Mouse (Mus musculus): ENCODE data around the gene Enthd1. TPM values are rescaled to one million over a fixed set of nuclear protein-coding genes. Genes with fewer than 3 reads are reported as not detected.

The Enthd1 gene
- polyA plus RNA-seq, 1 experiment from 2014 or later, result not detected

- Histone ChIP-seq H3K4me1 (replicated peaks) (peaks cover 6% of the 10 kb centered on the region), H3K4me3 (no peak within 1 kb of the TSS), H3K27me3 (peaks cover 6% of the 10 kb centered on the region), H3K27ac (replicated peaks) (no peak within 1 kb of the TSS), H3K4me2 (no peak within 1 kb of the TSS), H3K36me3 (no peaks in the 10 kb centered on the region), H3K9ac (no peak within 1 kb of the TSS), H3K9me3 (no peaks in the 10 kb centered on the region)
- WGBS, result 64% methylated on average over 12 of the region's 12 CpGs
- ATAC-seq (ENCODE audit: low read depth), result no peak
Observed at GRCm38 (mm10) chr15:80572291-80572690, 7.3 kb upstream of the Enthd1 start, which contains the start of gene Grap2. Gene Grap2, plus strand, starts transcription at chr15:80572594.

GRCm38 (mm10) chr15:80571611-80572010 is 6.7 kb upstream of the Enthd1 start:
- H3K9me3 ChIP-seq, result no peaks in the 10 kb centered on the region
- ATAC-seq (ENCODE audit: low read depth), result no peak
- H3K4me3 ChIP-seq, result no peak overlapping the region
- WGBS, result 69% methylated on average over 7 of the region's 7 CpGs
- H3K27ac ChIP-seq (replicated peaks), result no peak overlapping the region
- H3K9ac ChIP-seq, result no peak overlapping the region
- no peak overlapping the region for H3K4me2 ChIP-seq
- H3K27me3 ChIP-seq, result peaks cover under 1% of the 10 kb centered on the region
- H3K36me3 ChIP-seq, result no peaks in the 10 kb centered on the region
- H3K4me1 ChIP-seq (replicated peaks), result no peaks in the 10 kb centered on the region

GRCm38 (mm10) chr15:80570226-80570625 is 5.3 kb upstream of the Enthd1 start:
- no peak overlapping the region for H3K9ac ChIP-seq
- H3K4me2 ChIP-seq, result no peak overlapping the region
- H3K9me3 ChIP-seq, result no peaks in the 10 kb centered on the region
- H3K4me3 ChIP-seq, result no peak overlapping the region
- H3K4me1 ChIP-seq (replicated peaks), result no peaks in the 10 kb centered on the region
- H3K27ac ChIP-seq (replicated peaks), result no peak overlapping the region
- WGBS, result 96% methylated on average over 1 of the region's 1 CpGs
- no peaks in the 10 kb centered on the region for H3K36me3 ChIP-seq
- ATAC-seq (ENCODE audit: low read depth), result no peak
- H3K27me3 ChIP-seq, result no peaks in the 10 kb centered on the region

DNA sequence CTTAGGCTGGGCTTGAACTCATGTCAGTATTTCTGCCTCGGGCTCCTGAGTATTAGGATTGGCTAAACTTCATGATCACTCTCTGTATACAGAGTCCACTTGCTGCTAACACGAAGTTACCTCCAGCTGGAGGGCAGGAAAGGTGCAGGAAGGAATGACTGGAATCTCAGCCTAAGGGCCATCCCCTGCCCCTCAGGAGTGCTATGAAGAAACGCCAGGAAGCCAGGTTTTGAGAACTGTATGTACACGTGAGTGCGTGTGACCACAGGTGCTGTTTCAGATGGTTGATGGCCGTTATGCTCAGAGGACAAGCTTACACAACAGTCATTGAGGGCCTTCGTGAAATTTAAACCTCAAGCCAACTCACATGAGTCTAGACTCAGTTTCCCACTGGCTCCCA is 4.2 kb upstream of the Enthd1 start:
- Histone ChIP-seq H3K9me3 (no peaks in the 10 kb centered on the region), H3K27ac (replicated peaks) (no peak overlapping the region), H3K4me1 (replicated peaks) (no peaks in the 10 kb centered on the region), H3K27me3 (no peaks in the 10 kb centered on the region), H3K4me3 (no peak overlapping the region), H3K9ac (no peak overlapping the region), H3K4me2 (no peak overlapping the region), H3K36me3 (no peaks in the 10 kb centered on the region)
- WGBS, result 82% methylated on average over 7 of the region's 7 CpGs
- no peak for ATAC-seq (ENCODE audit: low read depth)

DNA sequence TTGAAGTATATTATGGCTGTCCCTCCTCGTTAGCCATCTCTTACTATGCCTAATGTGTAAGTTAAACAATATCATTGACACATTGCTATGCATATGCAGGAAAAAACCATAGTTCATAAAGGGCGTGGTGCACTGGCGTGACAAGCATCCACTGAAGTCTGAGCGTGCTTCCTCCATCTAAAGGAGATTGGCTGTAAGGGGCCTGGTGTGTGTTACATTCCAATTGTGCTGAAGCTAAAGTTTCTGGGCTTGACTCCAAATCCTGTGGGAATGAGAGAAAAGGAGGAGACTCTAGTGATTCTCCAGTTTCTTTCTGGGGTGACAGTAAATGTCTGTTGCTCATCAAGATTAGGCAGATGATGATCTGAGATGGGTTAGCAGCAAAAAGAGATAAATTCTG is 2.8 kb upstream of the Enthd1 start:
- H3K9me3 ChIP-seq, result no peaks in the 10 kb centered on the region
- WGBS, result 81% methylated on average over 4 of the region's 4 CpGs
- no peak overlapping the region for H3K4me3 ChIP-seq
- H3K9ac ChIP-seq, result no peak overlapping the region
- no peaks in the 10 kb centered on the region for H3K27me3 ChIP-seq
- H3K27ac ChIP-seq (replicated peaks), result no peak overlapping the region
- no peak overlapping the region for H3K4me2 ChIP-seq
- H3K36me3 ChIP-seq, result no peaks in the 10 kb centered on the region
- no peaks in the 10 kb centered on the region for H3K4me1 ChIP-seq (replicated peaks)
- no peak for ATAC-seq (ENCODE audit: low read depth)

DNA sequence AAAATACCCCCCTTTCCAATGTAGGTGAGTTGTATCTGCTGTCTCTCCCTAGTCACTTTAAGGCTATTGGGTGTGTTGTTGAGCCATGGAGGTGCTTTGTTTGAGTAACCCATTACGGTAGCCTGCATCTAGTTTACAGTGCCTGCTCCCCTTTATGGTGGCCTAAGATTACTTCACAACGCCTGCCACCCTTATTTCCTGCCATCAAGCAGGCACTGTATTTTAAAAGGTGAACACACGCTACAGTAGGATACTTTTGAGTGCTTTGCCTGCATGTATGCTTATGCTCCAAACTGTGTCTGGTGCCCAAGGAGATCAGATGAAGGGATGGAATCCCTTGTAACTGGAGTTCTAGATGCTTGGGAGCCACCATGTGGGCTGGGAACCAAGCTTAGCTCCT is 2.2 kb upstream of the Enthd1 start:
- Histone ChIP-seq H3K4me3 (no peak overlapping the region), H3K36me3 (no peaks in the 10 kb centered on the region), H3K9ac (no peak overlapping the region), H3K9me3 (no peaks in the 10 kb centered on the region), H3K4me1 (replicated peaks) (no peaks in the 10 kb centered on the region), H3K27me3 (no peaks in the 10 kb centered on the region), H3K27ac (replicated peaks) (no peak overlapping the region), H3K4me2 (no peak overlapping the region)
- WGBS, result 56% methylated on average over 3 of the region's 3 CpGs
- no peak for ATAC-seq (ENCODE audit: low read depth)

GRCm38 (mm10) chr15:80566696-80567095 is 1.7 kb upstream of the Enthd1 start:
- Histone ChIP-seq H3K4me2 (no peak overlapping the region), H3K4me3 (no peak overlapping the region), H3K27me3 (no peaks in the 10 kb centered on the region), H3K4me1 (replicated peaks) (no peaks in the 10 kb centered on the region), H3K9ac (no peak overlapping the region), H3K27ac (replicated peaks) (no peak overlapping the region), H3K9me3 (no peaks in the 10 kb centered on the region), H3K36me3 (no peaks in the 10 kb centered on the region)
- ATAC-seq (ENCODE audit: low read depth), result no peak
- 94% methylated on average over 6 of the region's 6 CpGs for WGBS

- WGBS, result 90% methylated on average over 6 of the region's 6 CpGs
- H3K4me1 ChIP-seq (replicated peaks), result no peaks in the 10 kb centered on the region; the same call in 1 of the 2 replicates
- no peaks in the 10 kb centered on the region for H3K27me3 ChIP-seq
- H3K9me3 ChIP-seq, result no peaks in the 10 kb centered on the region
- H3K36me3 ChIP-seq, result no peaks in the 10 kb centered on the region
- ATAC-seq (ENCODE audit: low read depth), result no peak
- H3K27ac ChIP-seq (replicated peaks), result no peak overlapping the region
- no peak overlapping the region for H3K4me3 ChIP-seq
- no peak overlapping the region for H3K4me2 ChIP-seq
- H3K9ac ChIP-seq, result no peak overlapping the region
Observed at GRCm38 (mm10) chr15:80563634-80564208, 1.2 kb downstream of the Enthd1 start.

GRCm38 (mm10) chr15:80562446-80562845 is 2.5 kb downstream of the Enthd1 start:
- ATAC-seq (ENCODE audit: low read depth), result no peak
- Histone ChIP-seq H3K27me3 (no peaks in the 10 kb centered on the region), H3K9ac (no peak overlapping the region), H3K4me1 (replicated peaks) (no peaks in the 10 kb centered on the region; the same call in 1 of the 2 replicates), H3K9me3 (no peaks in the 10 kb centered on the region), H3K4me2 (no peak overlapping the region), H3K27ac (replicated peaks) (no peak overlapping the region), H3K36me3 (no peaks in the 10 kb centered on the region), H3K4me3 (no peak overlapping the region)
- 82% methylated on average over 3 of the region's 3 CpGs for WGBS

- H3K4me2 ChIP-seq, result no peak overlapping the region
- H3K4me3 ChIP-seq, result no peak overlapping the region
- H3K9ac ChIP-seq, result no peak overlapping the region
- no peaks in the 10 kb centered on the region for H3K36me3 ChIP-seq
- no peak for ATAC-seq (ENCODE audit: low read depth)
- no peak overlapping the region for H3K27ac ChIP-seq (replicated peaks)
- 67% methylated on average over 15 of the region's 15 CpGs for WGBS
- H3K4me1 ChIP-seq (replicated peaks), result no peaks in the 10 kb centered on the region; the same call in 1 of the 2 replicates
- no peaks in the 10 kb centered on the region for H3K27me3 ChIP-seq
- no peaks in the 10 kb centered on the region for H3K9me3 ChIP-seq
Observed at GRCm38 (mm10) chr15:80560646-80561580, 4.0 kb downstream of the Enthd1 start.

DNA sequence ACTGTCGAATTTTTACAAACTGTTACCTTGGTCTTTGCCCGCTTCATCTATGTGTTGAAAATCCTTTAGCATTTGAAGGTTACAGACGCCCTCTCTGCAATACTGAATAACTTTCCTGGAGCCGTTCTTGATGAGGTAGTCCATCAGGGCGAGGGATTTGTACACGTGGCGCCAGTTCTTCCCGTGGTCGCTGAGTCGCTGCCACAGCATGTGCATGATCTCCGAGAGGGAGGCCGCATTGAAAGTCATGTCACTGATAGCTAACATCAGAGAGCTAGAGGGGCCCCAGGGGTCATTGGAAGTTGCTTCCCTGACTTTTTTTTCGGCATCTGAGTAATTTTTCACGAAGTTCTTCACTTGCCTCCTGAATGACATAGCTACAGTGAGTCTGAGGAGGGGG is 5.0 kb downstream of the Enthd1 start:
- no peak for ATAC-seq (ENCODE audit: low read depth)
- H3K4me2 ChIP-seq, result no peak overlapping the region
- H3K36me3 ChIP-seq, result no peaks in the 10 kb centered on the region
- no peak overlapping the region for H3K27ac ChIP-seq (replicated peaks)
- no peak overlapping the region for H3K9ac ChIP-seq
- WGBS, result 70% methylated on average over 14 of the region's 14 CpGs
- H3K4me3 ChIP-seq, result no peak overlapping the region
- H3K27me3 ChIP-seq, result no peaks in the 10 kb centered on the region
- H3K4me1 ChIP-seq (replicated peaks), result no peaks in the 10 kb centered on the region; the same call in 1 of the 2 replicates
- no peaks in the 10 kb centered on the region for H3K9me3 ChIP-seq

DNA sequence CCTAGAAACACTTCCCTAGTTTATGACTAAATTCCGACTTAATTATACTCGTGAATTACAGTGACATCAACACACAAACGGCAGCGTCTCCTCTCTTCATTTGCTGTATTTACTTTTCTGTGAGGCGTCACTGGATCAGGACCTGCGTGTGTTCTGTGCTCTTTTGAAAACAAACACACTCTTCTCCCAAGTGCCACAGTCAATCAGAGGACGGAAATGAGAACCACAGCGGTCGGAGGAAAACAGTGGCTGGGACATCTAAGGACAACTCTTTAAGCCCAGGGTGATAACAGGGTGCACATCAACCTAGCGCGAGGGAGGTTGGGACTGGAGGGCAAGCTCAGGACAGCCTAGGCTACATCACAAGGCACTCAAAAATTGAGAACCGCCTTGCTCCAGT is 5.4 kb downstream of the Enthd1 start:
- Histone ChIP-seq H3K36me3 (no peaks in the 10 kb centered on the region), H3K9me3 (no peaks in the 10 kb centered on the region), H3K27ac (replicated peaks) (no peak overlapping the region), H3K9ac (no peak overlapping the region), H3K4me2 (no peak overlapping the region), H3K27me3 (no peaks in the 10 kb centered on the region), H3K4me1 (replicated peaks) (no peaks in the 10 kb centered on the region; the same call in 1 of the 2 replicates), H3K4me3 (no peak overlapping the region)
- no peak for ATAC-seq (ENCODE audit: low read depth)
- 59% methylated on average over 12 of the region's 12 CpGs for WGBS

All from neural tube, embryonic 13.5 days (tissue).